Mouse (Mus musculus) B cell, adult 67 days (primary cell): ENCODE results near the gene Ap4e1. TPM values are rescaled to one million over a fixed set of nuclear protein-coding genes. Genes with fewer than 3 reads are reported as not detected.

Experiments
- total RNA-seq, 2 experiments: library from RNA; stranded (reverse); gene quantifications; 4 replicates each; pipeline ENCODE4 v1.2.4; 2023

Ap4e1 gene
- total RNA-seq, result 10 to 100 TPM; 24.1 to 30.2 TPM

GRCm38 (mm10) chr2:127008469-127008998 is at the start of gene Ap4e1:
Gene Ap4e1 (plus strand): TSS chr2:127008717.

GRCm38 (mm10) chr2:127070435-127070841 is 61.9 kb downstream of the Ap4e1 start, which contains the start of gene Blvra:
Gene Blvra (plus strand): TSS chr2:127070665.

Other genes starting within 250 kb of the Ap4e1 start
- gene Usp50, start 225.2 kb upstream of the Ap4e1 start, total RNA-seq, result 1 to 10 TPM in 1 of 2 experiments, not detected in 1; 1.1 TPM
- gene Trpm7, start 132.5 kb upstream of the Ap4e1 start, total RNA-seq, result 10 to 100 TPM; 71.9 to 81.0 TPM
- gene Sppl2a, start 75.5 kb upstream of the Ap4e1 start, total RNA-seq, result 10 to 100 TPM; 55.2 to 60.2 TPM
- 10 to 100 TPM; 13.6 to 17.7 TPM for gene Blvra, start 61.9 kb downstream of the Ap4e1 start, total RNA-seq
- 1 to 10 TPM; 7.0 to 8.8 TPM for gene Ncaph, start 125.2 kb downstream of the Ap4e1 start, total RNA-seq
- 10 to 100 TPM; 17.2 to 18.1 TPM for gene Itpripl1, start 134.7 kb downstream of the Ap4e1 start, total RNA-seq
- 1 to 10 TPM; 2.6 to 5.0 TPM for gene 1810024B03Rik, start 199.6 kb downstream of the Ap4e1 start, total RNA-seq
- gene Snrnp200, start 199.7 kb downstream of the Ap4e1 start, total RNA-seq, result 100 to 1,000 TPM; 169 to 187 TPM
- gene Ciao1, start 239.1 kb downstream of the Ap4e1 start, total RNA-seq, result 10 to 100 TPM; 35.7 to 38.7 TPM
- 10 to 100 TPM; 47.7 to 52.5 TPM for gene Tmem127, start 239.2 kb downstream of the Ap4e1 start, total RNA-seq